Mouse (Mus musculus) embryo, embryonic 11 days (tissue): ENCODE measurements around the gene Nrde2.
A peak's percentile ranks its signal among the peaks of the same experiment; 100 is the strongest.

Source experiments
- DNase-seq: peaks from one replicate; pipeline ENCODE4 v3.0.0-alpha.2; 2015

Gene Nrde2

DNA sequence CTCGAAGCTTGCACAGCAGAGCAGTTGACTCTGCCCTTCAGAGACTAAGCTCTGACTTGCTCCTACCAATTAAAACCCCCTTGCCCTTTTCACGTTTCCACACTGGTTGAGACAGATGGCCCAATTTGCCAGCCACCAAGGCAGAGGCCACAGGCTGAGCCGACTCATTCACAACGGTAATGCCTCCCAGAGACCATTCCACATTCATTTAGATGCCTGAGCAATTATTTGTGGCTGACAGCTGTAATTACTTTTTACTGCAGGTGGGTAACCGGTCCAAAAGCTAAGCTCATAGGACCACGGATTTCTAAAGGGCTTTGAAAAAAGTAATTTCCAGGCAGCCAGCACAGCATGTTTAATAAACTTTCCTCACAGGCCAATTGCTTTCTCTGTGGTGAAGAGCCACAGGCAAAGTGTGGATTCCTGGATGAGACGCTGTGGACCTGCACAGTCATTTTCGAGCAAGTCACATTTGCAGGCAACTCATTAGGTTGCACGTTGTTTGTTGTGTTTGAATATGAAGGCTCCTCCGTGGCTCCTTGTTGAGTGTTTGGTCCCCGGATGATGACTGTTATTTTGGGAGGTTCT is 17.1 kb upstream of the Nrde2 start:
- DNase-seq, result peak; percentile 57

DNA sequence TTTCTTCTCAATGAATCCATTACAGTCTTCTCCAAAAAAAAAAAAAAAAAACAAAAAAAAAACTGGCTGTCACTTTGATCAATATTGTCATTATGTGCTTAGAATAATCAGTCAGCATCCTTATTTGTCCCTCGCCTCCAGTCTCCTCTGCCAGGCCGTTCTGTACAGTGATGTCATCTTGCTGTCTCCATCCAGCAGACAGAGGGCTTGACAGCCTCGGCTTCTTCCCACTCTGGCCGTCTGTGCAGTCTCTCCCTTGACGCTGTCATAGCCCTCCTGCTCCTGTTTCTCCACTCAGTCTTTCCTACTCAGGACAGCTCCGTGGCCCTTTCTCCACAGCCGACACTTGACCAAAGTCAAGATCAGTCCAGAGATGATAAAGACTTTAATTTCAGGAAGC is 13.0 kb upstream of the Nrde2 start:
- DNase-seq, result no peak

DNA sequence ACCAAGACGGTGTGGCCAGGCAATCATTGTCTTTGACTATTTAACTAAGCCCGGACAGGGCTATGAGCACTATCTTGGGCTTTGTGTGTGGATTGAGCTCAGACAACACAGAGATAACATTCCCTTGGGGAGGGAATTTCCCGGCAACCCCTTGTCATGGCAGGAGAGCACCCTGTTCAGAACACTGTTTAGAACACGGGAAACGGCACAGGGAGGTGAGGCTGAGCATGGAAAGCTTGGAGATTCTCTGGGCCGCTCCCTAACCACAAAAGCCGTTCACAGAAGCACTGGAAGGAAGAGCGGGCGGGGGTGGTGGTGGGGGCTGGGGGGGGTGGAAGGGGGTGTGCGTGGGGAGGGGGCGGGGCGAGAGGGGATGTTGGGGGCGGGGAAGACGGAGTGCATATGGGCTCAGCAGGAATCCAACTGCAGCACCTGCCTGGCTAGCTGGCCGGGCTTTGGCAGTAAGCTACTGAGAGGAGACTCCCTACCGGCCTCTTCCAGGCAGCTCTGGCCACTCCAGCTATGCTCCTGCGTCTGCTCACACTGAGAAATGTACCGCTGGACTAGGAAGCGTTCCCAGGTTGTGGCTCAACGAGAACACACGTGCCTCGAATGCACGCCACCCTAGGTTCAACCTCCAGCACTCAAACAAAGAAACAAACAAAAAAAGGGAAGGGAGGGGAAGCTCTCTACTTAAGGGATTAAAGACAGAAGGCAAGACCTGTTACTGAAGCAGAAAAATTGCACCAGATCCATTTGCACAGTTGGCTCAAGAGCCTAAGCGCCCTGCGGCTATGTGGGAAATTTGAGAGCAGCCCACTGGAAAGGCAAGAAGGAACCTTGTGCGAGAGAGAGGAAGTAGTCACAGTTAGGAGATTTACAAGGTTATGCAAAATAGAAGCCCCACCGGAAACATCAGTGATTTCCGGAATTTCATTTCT is 8.7 kb upstream of the Nrde2 start:
- peak; percentile 63 for DNase-seq

DNA sequence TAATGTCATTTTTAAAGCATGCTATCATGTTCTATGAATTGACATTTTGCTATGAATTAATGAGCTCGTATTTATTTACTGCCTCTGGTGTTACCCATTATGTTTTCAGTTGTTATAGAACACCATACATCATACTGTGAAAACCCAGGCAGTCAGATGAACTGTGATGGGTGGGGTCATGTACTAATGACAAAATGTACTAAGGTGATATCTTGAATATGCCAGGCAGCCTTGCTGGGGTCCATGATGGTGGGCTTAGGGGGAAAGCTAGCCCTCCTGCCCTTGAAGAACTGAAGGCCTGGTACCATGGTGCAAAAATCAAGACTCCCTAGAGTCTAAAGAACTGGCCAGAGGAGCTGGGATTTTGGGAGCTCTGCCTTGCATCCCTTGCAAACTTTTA is 8.0 kb upstream of the Nrde2 start:
- DNase-seq, result no peak

DNA sequence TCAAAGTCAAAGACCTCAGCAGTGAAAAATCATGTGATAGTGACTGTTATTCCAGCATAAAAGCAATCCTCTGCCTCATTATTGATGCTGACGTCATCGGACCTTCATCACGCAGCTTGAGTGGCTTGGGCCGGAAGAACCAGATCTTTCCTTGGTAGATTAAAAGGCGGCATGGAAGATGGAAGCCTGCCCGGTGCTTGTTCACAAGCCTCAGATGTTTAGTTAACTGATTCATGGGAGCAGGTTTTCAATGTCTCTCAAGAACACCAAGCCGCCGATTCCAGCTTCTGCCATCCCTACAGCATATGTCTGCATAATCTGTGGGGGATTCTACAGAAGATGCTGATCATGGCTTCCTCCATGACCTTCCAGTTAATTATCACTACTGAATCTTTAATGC is 7.5 kb upstream of the Nrde2 start:
- no peak for DNase-seq

DNA sequence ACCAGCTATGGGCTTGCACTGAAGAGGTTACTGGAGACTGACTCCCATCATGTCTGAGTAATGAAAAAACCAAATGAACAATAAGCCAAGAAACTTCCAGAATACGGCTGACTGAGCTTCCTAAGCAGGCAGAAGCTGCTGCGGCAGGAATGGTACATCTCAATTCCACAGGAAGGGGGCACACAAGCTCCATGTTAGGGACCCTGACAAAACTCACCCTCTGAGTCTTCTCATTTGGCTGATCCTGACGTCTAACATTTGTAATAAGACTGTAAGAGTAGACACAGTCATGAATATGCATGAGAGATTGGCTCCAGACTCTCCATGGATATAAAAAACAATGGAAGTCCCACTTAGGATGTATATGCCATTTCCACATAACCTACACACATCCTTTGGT is 6.7 kb upstream of the Nrde2 start:
- DNase-seq, result peak; percentile 76

DNA sequence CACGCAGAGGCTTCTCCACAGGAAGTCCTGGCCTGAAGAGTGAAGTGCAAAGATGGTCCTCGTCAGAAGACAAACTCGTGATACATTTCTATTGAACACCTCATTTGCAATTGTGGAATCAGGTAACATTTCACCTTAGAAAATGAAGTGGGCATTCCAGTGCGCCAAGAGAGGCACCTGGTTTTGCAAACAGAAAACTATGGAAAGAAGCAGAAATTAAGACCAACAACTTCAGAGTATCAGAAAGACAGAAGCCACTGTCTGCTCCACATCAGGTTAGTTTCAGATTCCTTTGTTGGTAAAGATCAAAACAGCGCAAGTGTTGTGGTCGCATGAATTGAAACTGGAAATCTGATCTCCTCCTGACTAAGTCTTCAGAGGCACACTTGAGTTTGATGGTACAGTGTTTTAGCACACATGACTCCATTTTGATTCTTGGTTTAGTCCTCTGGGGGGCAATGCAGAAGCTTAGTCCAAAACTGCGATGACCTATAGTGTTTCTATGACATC is 5.6 kb upstream of the Nrde2 start:
- no peak for DNase-seq

DNA sequence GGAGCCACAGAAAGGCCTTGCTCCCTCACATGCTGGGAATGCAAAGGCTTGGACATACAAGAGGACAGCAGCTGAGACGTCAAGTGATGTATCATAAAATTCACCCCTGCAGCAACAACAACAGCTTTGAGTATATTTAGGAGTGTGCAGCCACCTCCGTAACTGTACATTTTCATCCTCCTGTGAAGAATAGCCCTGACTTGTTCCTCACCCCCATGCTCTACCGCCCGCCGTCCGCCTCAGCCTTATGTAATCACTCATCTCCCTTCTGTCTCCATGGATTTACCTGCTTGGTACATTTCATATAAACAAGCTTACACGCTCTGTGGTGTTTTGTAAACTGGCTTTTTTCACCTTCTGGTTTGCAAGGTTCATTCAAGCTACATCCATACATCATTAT is 7.0 kb downstream of the Nrde2 start:
- DNase-seq, result no peak

DNA sequence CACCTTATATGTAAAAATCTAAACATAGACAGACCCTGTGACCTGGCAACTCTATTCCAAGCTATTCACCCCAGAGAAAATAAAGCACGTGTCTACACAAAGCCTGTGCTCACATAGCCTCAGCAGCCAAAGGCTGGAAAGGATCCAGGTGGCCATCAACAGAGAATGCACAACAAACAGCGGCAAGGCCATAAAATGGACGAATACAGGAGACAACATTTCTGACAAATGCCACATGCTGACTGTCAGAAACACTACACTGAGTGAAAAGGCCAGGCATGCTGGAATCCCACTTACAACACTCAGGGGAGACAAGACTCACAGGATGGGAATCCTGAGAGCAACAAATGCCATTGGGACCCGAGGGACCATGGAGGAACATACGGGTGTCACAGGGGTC is 15.2 kb downstream of the Nrde2 start:
- no peak for DNase-seq

DNA sequence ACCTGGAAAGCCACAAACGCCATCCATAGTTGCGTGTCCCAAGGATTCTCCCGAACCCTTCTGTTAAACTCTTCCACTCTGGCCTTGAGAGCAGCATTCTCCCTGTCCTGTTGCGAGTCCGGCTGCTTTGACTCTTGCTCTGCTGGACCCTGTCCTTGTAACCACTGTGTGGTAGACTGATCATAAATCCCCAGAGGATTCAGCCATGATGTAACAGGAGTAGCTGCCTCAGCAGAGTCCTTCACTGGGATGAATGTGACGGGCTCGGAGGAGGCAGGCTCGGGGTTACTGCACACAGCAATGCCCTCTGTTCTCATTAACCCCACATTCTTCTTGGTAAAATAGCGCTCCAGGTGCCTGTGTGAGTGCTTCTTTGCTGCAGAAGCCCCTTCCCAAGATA is 15.7 kb downstream of the Nrde2 start:
- DNase-seq, result no peak

DNA sequence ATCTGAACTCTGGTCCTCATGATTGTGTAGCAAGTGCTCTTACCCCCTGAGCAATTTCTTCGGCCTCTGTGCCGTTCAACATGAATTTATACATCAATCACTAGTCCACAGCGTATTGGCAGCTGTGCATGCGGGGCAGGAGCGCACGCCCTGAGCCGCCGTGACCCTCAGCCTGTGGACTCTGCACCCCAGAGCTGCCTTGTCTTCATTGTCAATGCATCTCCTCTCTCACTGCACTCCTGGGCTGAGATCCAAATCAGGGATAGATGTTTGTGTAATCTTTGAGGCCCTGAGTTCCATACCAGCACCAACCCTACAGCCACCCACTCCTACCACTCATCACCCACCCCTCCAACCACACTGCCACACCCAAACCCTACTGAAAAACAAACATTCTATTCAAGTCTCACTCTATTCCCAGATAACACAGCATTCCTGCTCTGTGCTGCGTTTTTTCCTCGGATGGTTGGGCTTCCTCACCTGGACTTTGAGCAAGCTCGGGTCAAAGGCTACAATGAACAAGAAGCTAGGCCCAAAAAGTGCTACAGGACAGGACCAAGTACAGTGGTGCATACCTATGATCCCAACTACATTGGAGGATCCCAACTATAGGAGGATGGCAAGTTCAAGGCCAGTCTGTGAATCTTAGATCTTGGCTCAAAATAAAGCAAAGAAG is 16.5 kb downstream of the Nrde2 start:
- DNase-seq, result no peak

DNA sequence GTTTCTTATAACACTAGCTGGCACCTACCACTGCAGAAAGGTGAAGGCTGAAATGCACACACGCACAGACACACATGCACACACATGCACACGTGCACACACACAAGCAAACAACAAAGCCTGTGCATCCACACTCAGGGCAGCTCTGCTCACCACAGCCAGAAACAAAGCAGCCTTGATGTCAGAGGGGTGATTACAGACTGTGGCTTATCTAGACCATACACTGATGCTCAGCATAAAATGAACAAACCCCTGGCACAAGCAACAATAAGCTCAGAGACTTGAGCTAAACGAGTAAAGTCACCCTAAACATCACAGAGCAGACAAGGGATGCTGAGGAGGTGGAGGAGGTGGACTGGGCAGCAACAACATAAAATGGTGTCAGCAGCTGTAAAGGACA is 24.3 kb downstream of the Nrde2 start:
- DNase-seq, result no peak

DNA sequence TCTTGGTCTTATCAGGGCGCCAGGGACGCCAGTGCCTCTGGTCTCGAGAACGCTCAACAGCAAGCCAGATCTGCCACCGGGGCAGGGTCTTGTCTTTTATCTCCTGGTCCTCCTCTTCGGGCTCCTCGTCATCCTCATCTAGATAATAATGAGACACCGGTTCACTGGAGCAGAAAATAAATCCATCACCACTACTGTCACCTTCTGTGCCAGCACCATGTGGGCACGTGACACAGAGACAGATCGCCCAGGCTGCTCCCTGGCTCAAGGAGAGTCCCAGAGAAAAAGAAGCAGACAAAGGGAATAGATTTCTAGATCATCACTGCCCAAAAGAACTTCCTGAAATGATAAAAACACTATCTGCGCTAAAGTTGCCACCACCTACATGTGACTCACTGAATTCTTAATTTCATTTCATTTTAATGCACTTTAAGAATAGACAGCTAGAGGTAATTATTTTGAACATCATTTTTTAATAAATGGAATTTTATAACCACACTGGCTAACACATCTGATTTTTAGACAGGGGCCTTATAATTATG is 25.0 kb downstream of the Nrde2 start:
- DNase-seq, result no peak

DNA sequence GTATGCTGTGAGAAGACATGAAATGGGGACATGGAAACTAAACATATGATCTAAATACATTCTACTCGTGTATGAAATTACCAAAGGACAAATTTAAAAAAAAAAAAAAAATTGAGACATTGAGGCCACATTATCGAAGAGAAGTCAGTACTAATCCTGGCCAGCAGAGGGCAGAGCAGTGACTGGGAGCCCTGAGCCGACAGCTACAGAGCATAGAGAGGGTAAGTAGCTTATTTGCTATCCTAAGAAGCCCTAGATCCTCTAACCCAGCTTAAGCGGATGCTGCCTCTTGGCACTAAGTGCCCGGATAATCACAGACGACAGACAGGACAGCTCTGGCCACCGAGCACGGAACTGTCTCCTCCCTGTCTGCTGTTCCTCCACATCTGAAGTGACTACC is 27.8 kb downstream of the Nrde2 start:
- peak; percentile 78 for DNase-seq

DNA sequence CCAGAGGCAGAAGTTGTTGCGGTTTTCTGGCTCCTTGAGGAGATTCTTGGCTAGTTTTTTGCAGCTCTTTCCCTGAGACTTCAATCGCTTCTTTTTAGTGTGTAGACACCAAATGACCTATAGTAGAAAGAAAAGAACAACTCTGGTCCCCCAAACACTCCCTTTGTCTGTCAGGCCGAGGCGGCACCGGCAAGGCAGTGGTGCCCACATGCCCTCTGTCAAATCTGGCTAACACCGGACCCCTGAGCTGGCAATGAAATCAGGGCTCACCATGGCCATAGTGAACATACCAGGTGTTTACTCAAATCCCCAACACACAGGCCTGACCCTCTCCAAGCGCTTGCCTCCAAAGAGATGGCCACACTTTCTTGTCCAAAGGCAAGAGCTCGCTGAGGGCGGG is 28.3 kb downstream of the Nrde2 start:
- no peak for DNase-seq

DNA sequence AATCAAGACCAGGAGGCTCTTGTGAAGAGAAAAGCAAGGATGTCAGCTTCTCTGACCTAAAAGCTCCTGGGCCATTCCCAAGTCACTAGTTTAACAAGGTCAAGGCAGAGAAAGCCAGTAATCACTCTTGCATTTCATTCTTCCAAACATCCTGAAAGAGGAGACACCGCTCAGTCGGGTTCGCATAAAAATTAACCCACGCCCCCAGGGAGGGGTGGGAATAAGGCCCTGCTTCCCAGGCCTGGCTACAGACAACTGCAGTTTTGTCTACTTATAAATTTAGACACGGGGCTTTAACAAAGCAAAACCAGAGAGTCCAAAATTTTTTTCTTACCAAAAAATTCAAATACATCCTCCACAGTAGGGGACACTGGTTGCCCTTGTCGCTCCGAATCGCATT is 30.5 kb downstream of the Nrde2 start:
- no peak for DNase-seq

DNA sequence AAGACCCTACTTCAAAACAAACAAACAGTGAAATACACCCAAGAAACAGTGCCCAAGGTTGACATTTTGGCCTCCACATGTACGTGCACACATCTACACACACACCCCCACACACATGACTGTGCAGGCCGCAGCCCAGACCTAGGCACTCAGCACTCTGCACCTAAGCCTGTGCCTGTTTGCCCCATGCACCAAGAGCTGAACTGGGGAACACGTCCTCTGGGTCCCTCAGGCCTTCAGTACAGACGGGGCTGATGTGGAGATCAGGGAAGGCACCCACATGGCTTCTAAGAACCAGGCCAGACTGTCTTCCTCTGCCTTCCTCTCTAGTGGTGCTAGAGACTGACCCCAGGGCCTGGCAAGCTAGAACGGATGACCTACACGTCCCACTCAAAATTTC is 30.9 kb downstream of the Nrde2 start:
- no peak for DNase-seq

DNA sequence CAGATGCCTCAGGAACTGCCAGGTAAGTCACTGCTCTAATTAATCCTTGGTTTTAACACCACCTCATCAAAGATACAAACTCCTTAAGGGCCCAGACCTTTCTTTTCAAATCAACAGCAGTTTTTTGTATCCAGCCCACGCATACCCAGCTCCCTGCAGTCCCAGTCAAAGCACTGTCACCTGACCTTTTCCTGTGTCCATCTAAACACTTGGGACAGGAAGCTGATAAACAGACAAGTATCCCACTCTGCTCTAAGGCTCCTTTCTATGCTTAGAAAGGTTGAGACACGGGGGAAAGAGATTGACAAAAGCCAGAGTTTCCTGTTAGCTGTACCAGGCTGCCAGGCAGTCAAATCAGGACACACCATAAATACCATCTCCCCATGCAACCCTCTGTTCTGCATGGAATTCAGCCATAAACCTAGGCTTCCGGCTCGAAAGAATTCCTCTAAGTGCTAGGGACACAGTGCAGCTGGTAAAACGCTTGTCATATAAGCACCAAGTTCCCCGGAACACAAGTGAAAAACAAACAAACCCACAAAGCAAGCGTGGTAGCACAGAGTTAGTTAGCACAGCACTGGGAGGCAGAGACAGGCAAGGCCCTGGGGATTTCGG is 31.5 kb downstream of the Nrde2 start:
- no peak for DNase-seq

DNA sequence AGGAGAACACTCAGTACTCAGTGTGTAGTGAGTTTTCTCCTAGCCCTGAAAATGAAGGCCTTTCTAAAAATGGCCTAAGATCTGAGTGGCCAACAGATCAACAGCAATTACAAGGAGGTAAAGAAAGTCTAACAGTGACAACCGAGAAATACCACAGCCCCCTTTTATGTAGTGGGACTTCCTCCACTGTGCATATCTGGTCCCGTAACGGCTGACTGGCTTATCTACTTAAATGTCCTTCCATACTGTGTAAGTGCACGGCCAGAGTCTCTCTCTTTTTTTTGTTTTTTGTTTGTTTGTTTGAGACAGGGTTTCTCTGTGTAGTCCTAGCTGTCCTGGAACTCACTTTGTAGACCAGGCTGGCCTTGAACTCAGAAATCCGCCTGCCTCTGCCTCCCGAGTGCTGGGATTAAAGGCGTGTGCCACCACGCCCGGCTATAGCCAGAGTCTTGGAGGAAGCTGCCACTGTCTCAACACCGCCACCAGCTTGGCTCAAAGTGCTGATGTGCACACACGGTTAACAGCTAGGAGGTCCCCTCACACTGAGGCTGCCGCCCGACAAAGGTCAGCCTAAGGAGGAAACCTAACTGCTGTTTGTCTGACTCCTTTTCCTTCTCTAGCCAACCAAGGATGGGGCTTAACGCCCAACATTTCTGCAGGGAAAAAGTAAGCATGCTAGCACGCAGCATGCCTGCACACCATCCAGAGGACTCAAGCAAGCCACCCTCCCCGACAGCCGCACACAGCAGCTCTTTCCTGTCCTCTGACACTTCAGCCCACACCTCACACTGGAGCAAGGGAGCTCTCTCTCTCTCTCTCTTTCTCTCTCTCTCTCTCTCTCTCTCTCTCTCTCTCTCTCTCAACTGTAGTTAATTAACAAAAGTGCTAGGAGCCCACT is 32.2 kb downstream of the Nrde2 start:
- DNase-seq, result no peak

DNA sequence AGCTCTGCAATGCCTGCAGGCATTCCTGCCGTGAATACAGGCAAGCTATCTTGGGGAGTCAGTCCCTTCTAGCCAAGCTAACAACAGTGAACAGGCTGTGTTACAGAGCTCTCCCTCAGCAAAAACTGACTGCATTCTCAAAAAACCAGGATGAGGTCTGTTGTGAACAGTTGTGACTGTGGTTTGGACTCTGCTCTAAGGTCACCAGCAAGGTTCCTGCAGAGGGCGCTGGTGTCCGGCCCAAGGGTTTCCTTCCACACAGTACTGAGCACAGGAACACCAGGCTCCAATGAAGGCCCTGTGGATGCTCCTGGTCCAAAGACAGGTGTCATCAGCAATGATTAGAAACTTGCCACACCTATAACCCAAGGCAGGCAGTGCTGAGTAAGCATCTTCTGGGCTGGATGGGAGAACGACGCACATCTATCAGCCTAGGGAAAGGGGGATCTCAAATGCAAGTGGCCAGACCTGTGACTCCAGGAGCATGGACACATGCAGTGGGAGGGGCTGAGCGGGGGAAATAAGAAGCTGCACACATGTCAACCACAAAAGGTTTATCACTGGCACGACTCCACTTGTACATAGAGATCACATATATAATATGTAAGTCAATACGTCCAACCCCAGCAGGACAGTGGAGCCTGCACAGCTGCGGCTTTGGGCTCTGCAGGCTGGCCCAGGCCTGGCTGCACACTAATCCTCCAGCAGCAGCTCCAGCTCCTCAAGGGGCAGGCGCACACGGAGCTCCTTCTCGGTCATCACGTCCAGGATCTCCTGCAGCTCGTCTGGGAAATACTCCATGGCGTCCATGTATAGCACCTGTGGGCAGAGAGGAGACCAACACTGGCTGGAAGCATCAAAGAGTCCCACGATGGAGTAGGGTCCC is 34.3 kb downstream of the Nrde2 start:
- no peak for DNase-seq

DNA sequence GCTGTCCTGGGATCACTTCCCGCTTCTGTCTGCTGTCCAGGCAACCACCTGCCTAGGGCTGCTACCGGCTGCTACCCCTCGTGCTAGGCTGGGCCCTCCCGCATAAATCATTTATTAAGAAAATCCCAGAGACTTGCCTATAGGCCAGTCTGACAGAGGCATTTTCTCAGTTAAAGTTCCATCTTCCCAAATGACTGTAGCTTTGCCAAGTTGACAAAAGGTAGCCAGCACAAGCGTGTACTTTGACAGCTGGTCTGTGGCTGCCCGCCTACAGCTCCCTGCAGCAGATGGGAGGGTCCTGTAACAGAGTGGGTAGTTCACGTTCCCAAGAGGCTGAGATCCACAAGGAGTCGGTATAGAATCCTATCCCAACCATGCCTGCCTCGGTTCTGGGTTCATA is 36.0 kb downstream of the Nrde2 start:
- no peak for DNase-seq
